Mouse (Mus musculus): ENCODE data around the gene Cacna2d1.

The Cacna2d1 gene

DNA sequence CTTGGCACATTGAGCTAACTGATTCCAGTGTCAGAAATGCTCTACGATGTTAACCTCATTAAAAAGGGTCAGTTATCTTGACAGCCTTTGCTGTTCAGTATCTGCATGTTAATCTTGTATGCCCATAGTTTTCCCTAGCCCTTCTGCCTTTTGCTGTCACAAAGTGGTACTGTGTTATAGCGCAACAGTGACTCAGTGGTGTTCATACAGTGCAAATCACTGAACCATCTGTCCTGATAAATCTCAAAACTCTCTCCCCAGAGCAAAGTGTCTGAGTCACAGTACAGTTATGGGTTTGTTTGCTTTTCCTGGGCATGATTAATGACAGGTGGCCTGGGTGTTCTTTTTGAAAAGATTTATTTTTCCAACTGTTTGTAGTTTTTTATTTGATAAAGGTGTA lies 122.3 kb downstream of the Cacna2d1 start:
- no peak for DNase-seq (ENCODE audit: low spot score)

DNA sequence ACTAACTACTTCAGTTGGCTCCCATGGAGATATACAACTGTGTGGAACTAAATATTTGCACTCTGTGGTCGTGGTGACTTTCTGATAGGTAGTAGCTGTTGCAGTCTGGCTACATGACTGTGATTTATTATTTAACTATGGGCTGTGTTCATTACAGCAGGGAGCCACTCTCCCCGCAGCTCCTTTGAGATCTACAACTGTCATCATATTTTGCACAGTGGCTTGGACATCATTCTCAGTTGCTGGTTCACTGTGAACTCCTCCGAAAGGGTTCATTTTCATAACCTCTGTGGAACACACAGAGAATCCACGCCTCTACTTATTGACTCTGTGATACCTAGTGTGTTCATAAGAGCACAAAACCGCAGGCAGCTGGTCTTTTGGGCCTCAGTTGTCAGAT lies 128.3 kb downstream of the Cacna2d1 start:
- no peak for DNase-seq (ENCODE audit: low spot score)

DNA sequence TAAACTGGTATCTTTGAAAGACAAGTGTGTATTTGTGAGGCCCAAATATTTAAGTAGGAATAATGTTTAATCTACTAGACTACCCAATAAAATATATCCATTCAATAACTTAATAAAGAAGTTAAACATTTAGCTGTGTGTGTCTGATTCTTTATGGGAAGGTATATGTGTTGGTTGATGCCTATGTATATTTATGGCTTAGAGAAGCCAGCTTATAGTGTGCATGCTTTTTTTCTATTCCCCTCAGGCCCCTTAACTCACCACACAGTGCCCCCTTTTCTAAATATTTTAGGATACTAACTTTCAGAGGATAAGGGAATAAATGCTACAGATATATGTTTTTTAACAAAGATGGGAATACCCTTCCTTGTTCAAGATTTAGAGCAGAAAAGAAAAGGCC lies 128.8 kb downstream of the Cacna2d1 start:
- DNase-seq (ENCODE audit: low spot score), result no peak

DNA sequence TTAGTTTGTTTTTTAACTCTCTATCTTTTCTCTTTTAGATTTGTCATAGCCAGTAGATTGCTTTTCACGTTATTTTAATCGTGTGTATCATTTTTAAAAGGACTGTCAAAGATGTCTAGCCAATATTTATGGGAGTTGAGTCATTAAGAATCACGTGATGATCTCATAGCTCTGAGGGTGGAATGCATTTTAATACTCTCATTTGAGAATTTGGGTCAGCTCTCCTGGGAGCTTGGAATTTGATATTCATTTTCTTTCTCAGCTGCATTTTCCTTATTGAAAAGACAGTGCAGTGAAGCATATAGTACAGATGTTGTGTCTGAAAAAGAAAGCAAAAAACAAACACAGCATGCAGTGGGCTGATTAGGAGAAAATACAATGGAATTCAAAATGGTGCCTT lies 129.5 kb downstream of the Cacna2d1 start:
- no peak for DNase-seq (ENCODE audit: low spot score)

DNA sequence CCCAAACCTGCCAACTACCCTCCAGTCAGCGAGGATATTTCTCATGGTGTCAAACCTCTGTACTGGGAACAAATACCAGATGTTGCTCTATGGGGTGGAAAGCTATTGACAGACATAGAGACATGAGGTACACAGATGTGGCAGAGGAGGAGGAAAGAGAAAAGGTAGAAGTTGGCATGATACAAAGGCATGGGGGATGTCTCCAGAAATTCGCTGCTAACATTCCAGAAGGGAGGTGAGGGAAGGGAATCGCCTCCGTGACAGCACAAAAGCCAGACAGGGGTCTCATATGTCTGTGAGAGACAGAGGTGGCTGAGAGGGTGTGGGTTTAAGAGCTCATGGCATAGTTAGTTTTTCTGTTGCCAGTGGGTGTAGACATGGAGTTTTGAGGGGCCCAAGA lies 131.3 kb downstream of the Cacna2d1 start:
- peak; percentile 49 for DNase-seq (ENCODE audit: low spot score)

DNA sequence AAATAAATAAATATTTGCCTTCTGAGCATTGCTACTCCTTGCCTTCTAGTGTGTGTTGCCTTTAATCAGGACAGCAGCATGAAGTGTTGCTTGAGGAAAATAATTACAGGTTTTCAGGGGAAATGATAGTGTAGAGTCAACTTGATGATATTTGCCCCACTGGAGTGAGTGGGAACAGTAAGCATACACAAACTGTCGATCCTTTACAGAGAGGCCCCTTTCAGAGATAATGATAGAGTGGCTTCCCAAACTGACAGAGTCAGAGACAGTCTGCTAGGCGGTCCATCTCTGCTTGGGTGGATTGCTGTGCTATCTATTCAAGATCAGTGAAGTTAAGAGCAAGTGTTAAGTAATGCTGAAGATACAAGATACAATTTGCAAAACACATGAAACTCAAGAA lies 147.8 kb downstream of the Cacna2d1 start:
- DNase-seq (ENCODE audit: low spot score), result no peak

DNA sequence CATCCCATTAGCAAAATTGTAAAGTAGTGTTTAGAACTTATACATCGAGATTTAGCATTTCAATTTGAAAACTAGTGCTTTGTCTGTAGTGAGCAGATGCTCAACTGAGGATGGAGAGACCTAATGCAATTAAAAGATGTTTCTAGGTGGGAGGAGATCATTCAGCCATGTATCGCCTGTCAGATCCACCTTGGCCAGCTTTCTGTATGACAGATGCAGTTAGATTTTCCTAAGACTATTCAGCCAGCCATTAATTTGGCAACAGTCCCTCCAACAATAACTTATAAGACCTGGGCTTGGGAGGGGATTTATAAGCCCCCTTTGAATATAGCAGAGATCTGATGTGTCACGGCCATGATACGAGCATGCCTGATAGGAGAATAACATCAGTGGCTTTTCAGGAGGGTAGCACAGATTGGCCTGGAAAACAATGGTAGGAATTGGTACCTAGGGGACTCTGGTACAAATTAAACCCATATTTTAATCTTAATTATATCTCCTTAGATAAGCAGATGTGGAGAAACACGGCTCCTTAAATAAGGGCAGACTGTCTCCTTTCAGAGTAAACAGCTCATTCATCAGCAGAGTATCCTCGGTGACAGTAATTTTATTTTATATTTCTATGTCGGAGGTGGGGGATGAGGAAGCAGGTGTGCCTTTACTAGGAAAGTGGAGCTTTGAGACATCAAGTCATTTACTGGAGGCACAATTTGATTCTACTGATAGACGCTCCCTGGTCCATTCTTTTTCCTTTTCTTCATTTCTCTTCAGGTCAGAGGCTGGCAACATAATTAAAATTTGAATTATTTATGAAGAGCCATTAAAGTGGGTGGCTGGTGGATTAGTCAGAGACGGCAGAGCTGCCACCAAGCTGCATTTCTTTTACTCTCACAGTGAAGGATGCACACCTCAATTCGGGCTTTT lies 152.8 kb downstream of the Cacna2d1 start:
- DNase-seq (ENCODE audit: low spot score), result no peak

DNA sequence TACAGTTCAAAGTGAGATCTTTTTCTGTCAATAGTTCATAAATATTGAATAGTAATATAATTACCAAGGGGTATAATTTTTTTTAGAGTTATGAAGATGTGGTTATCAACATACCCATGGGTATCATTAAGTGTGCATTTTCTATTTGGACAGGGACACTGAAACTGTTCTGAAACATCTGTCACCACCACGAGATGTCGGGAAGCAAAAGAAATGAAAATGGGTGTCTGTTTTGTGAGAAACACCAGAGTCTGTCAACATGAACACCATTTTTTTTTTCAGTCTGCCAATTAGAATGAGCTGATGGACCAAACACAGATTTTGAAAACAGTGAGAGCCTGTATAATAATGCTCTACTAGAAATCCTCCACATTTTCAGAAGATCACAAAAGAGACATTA lies 153.5 kb downstream of the Cacna2d1 start:
- DNase-seq (ENCODE audit: low spot score), result no peak

DNA sequence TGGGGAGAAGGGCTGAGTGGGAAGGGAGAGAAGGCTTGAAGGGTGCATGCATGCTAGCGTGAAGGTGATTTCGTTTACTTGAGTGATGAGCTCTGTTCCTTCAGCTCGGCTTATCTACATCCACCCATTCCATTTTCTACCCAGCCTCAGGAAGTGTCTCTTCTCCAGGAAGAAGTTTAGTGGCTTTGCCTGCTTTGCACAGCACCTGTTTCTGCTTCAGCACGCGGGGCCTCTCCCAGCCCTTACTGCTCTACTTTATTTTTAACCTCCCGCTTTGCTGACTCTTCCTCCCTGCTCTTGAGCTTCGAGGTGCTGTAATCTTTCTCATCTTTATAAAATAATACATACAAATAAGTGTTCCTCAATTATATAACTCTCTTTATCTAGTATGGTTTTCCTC lies 158.0 kb downstream of the Cacna2d1 start:
- DNase-seq (ENCODE audit: low spot score), result no peak

DNA sequence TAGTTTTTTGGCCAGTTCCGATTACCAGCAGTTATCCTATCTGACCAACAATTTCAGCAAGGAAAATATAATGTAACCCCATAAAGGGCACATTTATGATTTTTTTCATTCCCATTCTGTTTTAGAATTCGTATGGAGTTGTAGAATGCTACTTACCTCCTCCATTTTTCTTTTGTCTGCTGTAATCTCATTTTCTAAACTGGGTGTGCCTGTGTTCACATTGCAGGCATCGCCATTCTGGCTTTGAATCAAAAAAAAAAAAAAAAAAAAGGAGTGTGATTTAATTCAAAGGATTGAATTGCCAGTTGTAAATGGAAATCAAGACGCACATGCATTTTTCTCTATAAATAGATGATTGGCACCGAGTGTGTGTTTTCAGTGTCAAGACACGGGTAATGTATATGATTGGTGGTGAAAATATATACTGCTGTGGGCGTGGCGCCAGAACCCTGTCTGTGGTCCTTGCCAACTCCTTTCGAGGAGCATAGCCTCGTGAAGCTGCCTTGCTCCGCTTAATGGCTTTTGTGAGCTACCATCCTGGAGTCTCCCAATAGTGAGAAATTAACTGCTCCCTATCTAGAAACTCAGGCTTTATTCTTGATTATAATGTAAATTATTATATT lies 158.7 kb downstream of the Cacna2d1 start:
- DNase-seq (ENCODE audit: low spot score), result no peak

DNA sequence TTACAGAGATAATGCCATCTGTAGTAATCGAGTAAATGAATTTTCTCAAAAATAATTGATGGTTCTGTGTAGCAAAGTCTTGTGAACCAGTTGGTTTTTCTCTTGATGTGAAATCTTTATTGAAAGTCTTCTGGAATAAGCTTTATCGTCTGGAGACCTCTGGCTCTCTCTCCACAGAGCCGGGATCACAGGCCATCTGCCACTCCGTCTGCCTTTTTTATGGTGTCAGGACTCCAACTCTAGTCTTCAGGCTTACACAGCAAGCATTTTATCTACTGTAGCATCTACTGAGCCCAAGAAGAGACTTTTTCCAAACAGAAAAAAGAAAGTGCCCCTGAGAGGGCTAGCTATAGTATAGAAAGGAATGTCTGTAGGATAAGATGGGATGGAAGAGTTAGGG lies 160.9 kb downstream of the Cacna2d1 start:
- DNase-seq (ENCODE audit: low spot score), result no peak

DNA sequence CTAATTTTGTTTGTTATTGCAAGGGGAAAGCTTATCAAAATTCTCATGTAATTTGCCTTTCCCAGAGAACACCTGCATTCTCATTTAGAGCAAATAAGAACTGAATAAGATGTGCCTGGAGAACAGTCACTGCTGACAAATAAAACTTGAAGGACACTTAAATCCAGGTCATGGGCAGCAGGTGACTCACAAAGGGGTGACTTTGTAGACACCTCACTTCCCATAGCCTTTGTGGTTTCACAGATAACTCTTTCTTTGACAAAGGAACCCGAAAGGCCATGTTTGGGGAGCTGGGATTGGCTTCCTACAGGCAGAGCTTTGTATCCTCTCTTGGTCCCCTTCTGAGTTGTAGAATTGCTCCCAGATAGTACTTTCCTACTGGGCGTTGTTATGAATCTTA lies 164.3 kb downstream of the Cacna2d1 start:
- DNase-seq (ENCODE audit: low spot score), result no peak

DNA sequence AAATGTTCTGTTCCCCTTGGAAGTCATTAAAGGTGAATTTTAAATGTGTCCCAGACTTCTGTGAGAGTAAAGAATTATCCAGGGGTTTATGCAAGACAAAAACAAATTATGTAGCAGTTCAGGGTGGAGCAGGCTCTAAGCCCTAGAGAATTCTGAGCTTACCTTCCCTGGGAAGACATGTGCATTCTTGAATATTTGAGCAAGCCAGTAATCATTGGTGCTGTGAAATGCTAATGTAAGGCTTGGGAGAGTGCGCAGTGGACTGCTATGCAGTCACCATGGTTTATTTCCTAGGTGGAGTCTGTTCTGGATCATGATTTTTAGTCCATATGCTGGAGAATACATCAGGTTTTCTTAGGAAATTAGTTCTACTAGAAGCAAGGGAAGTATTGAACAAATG lies 167.3 kb downstream of the Cacna2d1 start:
- no peak for DNase-seq (ENCODE audit: low spot score)

DNA sequence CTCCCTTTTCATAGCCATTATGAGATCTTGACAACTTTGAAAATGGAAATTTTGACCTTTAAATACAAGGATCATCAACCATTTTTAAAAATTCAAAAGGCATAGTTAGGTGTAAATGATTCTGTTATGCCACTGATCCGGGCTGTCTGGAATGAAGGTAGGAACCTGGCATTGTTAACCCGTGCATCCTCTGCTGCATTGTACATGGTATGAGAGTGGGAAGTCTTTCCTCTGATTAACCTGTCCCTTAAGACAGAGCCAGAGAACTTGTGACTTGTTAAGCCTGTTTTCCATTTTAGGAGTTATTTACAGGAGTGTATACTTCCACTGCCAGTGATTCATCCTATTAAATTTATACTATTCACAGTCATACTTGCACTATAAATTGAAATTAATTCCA lies 171.2 kb downstream of the Cacna2d1 start:
- no peak for DNase-seq (ENCODE audit: low spot score)

DNA sequence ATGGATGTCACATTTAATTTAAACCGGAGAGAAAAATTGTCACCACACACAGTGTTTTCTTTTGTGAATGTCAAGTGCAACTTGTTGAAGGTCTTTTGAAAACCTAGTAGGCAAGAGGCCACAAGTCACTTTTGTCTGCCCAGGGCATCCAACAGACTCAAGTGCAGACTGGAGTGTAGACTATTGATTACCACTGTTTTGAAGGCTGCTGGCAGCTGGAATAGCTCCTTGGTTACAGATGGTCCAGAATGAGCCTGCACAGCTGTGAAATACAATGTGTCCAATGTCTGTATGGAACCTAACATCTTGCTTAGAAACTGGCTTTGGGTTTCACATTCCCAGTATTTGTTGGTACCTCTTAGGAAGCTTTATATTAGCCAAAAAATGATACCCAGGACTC lies 176.2 kb downstream of the Cacna2d1 start:
- peak; percentile 26 for DNase-seq (ENCODE audit: low spot score)

DNA sequence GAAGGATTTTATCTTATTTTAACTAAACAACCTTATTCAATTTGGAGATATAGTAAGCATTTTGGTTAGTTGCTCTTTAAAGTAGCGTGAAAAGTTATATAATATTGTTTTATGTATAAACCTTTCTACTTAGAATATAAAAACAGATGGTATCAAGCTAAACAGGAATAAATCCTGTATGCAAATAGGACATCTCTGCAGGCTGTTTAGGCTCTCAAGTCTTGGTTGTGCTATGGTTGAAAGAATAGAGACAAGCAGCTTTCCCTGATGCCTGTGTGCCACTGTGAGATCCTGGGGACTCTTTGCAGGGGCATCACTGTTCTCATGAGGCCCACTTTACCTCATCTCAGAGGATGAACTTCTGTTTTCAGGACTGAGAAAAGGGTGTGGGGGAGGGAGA lies 179.4 kb downstream of the Cacna2d1 start:
- no peak for DNase-seq (ENCODE audit: low spot score)

DNA sequence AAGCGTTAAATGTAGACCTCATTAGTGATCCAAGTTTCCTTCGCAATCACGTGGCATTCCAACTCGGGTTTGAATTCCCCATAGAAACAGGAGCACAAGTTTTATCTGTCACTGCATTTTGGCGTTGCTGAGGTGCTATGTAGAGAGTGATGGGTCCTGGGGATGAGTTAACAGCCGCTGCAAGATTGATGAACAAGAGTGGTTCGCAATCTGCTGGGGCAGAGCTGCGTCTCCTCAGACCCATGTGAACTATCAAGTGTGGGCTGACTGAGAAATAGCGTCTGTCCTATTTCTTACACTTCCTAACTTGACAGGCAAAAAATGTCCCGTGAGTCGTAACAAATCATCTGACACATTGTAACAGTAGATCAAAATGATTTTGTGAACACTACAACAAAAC lies 186.8 kb downstream of the Cacna2d1 start:
- no peak for DNase-seq (ENCODE audit: low spot score)

DNA sequence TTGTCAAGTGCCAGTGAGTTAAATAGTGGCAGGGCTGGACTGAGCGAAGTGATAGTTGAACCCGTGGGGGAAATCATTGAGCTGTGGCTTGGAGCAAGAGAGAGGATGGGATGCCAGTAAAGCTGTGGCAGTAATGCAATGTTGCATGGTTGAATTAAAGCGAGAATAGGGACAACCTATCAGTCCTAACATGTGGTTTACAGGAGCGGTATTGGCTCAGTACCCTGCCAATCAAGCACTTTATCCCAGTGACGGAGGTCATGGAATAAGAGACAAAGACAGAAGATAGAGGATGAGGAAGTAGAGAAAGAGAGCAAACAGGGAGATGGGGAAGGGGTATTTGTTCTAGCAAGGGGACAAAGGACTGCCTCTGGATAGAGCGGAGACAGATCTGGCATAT lies 187.6 kb downstream of the Cacna2d1 start:
- DNase-seq (ENCODE audit: low spot score), result no peak

DNA sequence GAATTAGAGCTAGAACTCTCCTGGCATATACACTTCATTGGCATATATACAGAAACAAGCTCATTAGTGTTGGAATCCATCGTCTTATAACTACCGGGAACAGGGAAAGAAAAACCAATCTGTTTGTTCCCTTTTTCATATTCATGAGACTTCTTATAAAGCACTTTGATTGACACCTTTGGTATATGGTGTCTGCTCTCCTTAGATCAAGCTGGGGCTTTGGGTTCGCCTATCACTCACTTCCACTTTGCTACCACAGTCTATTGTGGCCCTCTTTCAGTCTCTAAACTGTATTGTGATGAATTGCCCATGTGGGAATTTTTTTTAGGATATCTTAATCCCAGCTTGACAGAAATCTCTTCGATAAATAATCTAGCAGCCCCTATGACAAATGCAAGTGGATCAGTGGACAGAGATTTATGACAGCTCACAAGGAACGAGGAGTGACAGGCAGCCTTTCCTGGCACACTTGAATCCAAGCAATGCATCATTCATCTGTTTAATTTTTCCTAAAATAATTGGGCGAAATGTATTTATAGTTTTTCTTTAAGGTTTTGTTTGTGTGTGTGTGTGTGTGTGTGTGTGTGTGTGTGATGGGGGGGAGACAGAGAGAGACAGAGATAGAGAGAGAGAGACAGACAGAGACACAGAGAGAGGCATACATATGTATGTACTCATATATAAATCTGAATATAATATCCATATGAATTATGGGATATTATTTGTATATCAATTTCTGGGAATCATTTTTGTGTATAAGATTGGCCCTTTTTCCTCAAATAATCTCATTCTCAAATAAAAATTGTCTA lies 200.0 kb downstream of the Cacna2d1 start:
- no peak for DNase-seq (ENCODE audit: low spot score)

DNA sequence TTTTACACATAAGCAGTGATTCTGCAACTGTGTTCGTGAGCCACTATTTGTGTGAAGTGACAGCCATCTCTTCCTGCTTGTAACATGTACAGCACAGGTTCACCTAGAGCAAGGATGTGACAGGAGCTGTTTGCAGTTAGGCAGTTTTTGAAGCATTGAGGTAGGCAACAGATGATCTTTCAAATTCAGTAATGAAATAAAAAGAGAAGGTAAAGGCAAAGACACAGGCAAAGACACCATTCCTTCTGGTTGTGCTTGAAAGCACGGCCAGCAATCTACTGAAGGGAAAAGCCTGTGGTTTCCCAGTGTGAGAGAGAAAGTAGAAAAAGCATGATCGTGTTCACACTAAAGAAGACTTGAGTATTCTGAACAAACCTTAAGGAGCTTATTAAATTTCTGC lies 201.5 kb downstream of the Cacna2d1 start:
- DNase-seq (ENCODE audit: low spot score), result no peak

DNA sequence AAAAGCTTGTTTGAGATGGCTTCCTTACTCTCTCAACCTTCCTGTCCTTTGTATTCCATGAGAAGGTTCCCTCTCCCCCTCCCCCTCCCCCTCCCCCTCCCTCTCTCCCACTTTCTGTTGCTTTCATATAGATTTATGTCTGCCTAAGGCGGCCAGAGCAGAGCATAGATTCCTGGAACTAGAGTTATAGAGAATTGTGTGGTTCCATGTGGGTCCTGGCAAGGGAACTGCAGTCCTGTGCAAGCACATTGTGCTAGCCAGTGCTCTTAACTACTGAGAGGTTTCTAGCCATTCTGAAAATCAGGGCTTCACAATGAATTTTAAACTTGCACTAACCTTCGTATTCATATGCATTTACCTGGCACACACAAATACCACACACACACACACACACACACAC lies 202.3 kb downstream of the Cacna2d1 start:
- DNase-seq (ENCODE audit: low spot score), result no peak

DNA sequence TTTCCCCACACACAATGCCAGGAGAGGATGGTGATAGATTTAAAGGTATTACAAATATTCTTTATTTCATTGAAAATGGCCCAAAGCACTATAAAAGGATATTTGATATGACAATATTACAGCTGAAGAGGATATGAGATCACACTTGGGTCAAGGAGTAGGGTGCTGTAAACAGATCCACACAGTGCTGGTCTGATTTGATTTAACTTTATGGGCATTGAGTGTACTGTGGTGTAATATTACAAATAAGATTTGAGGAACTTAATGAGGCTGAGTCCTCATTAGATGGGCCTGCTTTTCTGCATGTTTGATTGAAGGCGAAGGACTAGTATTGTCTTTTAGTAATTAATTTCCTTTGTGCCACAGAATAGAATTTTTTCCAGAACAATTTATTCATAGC lies 212.1 kb downstream of the Cacna2d1 start:
- DNase-seq (ENCODE audit: low spot score), result no peak
